Mouse (Mus musculus) kidney, adult 2 months (tissue): ENCODE measurements around the gene Sertad3.

Experiments
- CTCF ChIP-seq: fragments of 200-500 bp; conservative IDR thresholded peaks from 2 replicates; pipeline ENCODE4 v1.5.1; 2011; ENCODE audit warnings: low read depth, mild to moderate bottlenecking, control low read depth, low read length, moderate library complexity, mixed read lengths; ENCODE audit not compliant: insufficient read depth, insufficient read length
- POLR2A ChIP-seq: fragments of 200-500 bp; IDR thresholded peaks from one replicate; pipeline ENCODE4 v1.6.1; 2011; ENCODE audit warnings: low read depth, low read length, control low read depth

DNA sequence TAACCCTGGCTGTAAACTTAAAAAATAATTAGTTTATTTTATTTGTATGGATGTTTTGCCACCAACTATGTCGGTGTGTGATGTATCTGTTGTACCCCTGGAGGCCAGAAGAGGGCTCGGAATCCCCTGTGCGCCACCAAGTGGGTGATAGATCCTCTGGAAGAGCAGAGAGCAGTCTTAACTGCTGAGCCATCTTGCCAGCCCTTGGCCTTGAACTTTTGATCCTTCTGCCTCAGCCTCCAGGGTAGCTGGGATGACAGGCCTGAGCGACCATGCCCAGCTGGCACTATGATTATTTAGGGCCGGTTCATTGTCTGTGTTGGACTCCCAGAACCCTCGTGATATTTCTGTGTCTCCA is 35.1 kb downstream of the Sertad3 start:
- TF ChIP-seq POLR2A (no peak), CTCF (peak; percentile 78)
